Mouse (Mus musculus) stomach, postnatal 0 days (tissue): ENCODE results near the gene Perm1. TPM values are rescaled to one million over a fixed set of nuclear protein-coding genes. Genes with fewer than 3 reads are reported as not detected.
A peak's percentile ranks its signal among the peaks of the same experiment; 100 is the strongest.

Experiments
- ATAC-seq: fragments of 200-750 bp; cut with Nextera tagmentation; 2 replicates; pipeline ENCODE4 v1.8.0; 2017; ENCODE audit not compliant: low FRiP score, low TSS enrichment
- DNase-seq: peaks from one replicate; pipeline ENCODE4 v3.0.0-alpha.2; 2016; ENCODE audit warnings: low spot score
- H3K27ac ChIP-seq: fragments of 300-500 bp; sonication (generic); replicated peaks from 2 replicates; pipeline ENCODE4 v1.5.1; 2014; ENCODE audit warnings: mild to moderate bottlenecking, control low read depth
- H3K27me3 ChIP-seq: fragments of 300-500 bp; sonication (generic); 2 replicates; pipeline ENCODE4 v1.6.1; 2014; ENCODE audit warnings: low read length; ENCODE audit not compliant: control insufficient read depth, insufficient read depth
- H3K36me3 ChIP-seq: fragments of 300-500 bp; sonication (generic); 2 replicates; pipeline ENCODE4 v1.6.1; 2014; ENCODE audit warnings: low read length, mixed read lengths; ENCODE audit not compliant: control insufficient read depth, insufficient read depth
- H3K4me1 ChIP-seq: fragments of 300-500 bp; sonication (generic); replicated peaks from 2 replicates; pipeline ENCODE4 v1.6.1; 2014; ENCODE audit warnings: antibody characterized with exemption; ENCODE audit not compliant: control insufficient read depth, insufficient read depth
- H3K4me2 ChIP-seq: fragments of 300-500 bp; sonication (generic); replicated peaks from 2 replicates; pipeline ENCODE4 v1.6.1; 2014; ENCODE audit warnings: low read depth, mild to moderate bottlenecking, control low read depth, moderate library complexity
- H3K4me3 ChIP-seq: fragments of 300-500 bp; sonication (generic); 2 replicates; pipeline ENCODE4 v1.5.1; 2014; ENCODE audit warnings: low read depth, low read length, control low read depth
- H3K9ac ChIP-seq: fragments of 300-500 bp; sonication (generic); 2 replicates; pipeline ENCODE4 v1.6.1; 2014; ENCODE audit warnings: mild to moderate bottlenecking, low read length, control low read depth, mixed read lengths
- H3K9me3 ChIP-seq: fragments of 300-500 bp; sonication (generic); 2 replicates; pipeline ENCODE4 v1.6.1; 2016; ENCODE audit warnings: low read length; ENCODE audit not compliant: control insufficient read depth
- CTCF ChIP-seq: IDR thresholded peaks from 2 replicates; pipeline ENCODE4 v1.5.1; 2016; ENCODE audit warnings: antibody characterized with exemption, low read depth, mild to moderate bottlenecking, moderate library complexity
- EP300 ChIP-seq: optimal IDR thresholded peaks from 2 replicates; pipeline ENCODE3; 2016; ENCODE audit warnings: antibody characterized with exemption
- WGBS: fragments of 180-500 bp; shearing (Covaris S2); extraction: QIAGEN DNeasy Blood & Tissue Kit; methylation state at CpG from one replicate; pipeline ENCODE4 v1.1.7; 2014; 5-methylcytosine and 5-hydroxymethylcytosine counted together
- microRNA-seq: library from miRNA; unstranded; fragments of <30 nt; microRNA quantifications from one replicate; pipeline ENCODE4, GENCODE M21; 2016
- polyA plus RNA-seq: library from polyadenylated mRNA; unstranded; fragments of >200 nt; fragmentation: Nextera tagmentation; extraction: Ambion mirVana; gene quantifications from 2 replicates; pipeline ENCODE4 v1.2.1, GENCODE M21; 2015

Gene Perm1
- polyA plus RNA-seq, 1 experiment from 2014 or later = 4.0 TPM

DNA sequence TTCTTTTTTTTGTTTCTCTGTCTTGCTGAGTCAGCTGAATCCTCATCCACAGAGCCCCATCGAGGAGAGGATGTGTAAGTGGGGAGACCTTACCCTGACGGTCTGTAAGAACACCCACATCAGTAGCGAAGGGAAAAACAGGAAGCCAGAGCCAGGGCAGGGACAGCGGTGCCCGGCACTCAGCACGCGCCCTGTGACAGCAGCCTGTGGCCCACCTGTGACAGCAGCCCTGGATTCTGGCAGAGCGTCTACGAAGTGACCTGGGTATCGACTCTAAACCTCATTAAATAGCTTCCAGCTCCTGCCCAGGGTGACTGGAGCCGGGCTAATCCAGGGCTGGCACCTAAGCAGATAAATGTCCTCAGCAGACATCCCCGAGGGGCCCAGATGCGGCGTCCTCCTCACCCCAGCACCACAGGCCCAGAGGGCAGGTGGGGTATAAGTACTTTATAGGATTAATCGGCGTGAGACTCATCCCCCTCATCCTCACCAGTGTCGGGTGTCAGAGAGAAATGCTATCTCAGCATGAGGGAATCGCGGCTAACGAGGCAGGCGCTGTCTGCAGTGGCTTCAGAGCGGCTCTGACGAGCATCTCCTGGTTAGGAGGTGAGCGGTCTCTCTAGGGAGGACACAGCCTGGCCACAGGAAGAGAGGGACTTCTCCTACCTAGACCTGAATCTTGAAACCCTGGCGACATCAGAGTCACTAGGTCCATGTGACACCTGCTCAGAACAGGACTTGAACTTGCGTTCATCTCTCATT is 39.6 kb downstream of the Perm1 start, which contains the start of gene Samd11:
TSS of gene Samd11 (minus strand) at position 580 of the 762 bp plus-strand sequence.
- 16% methylated on average over 26 of the region's 26 CpGs for WGBS
- peaks cover 6% of the 10 kb centered on the region; the same call in 1 of the 2 replicates for H3K27me3 ChIP-seq
- TF ChIP-seq CTCF (no peak), EP300 (no peak)
- no peak within 1 kb of the TSS; the same call in 1 of the 2 replicates for H3K4me3 ChIP-seq
- ATAC-seq = peak; percentile 59
- 0 out of 2 replicates have a peak within 1 kb of the TSS, but pooled peaks have one; percentile 17 for H3K4me2 ChIP-seq
- no peaks in the 10 kb centered on the region for H3K9me3 ChIP-seq
- DNase-seq = no peak
- H3K9ac ChIP-seq = no peak within 1 kb of the TSS; the same call in 1 of the 2 replicates
- H3K27ac ChIP-seq = no peak within 1 kb of the TSS
- H3K36me3 ChIP-seq = no peaks in the 10 kb centered on the region
- H3K4me1 ChIP-seq = no peaks in the 10 kb centered on the region

Small RNAs within 50 kb of the gene (microRNA-seq; reads per million reads assigned to microRNA genes)
- gene Mir7658 = 1.9 reads per million

Other genes with a start within 250 kb of the Perm1 start
- gene B3galt6, start 223.2 kb upstream of the Perm1 start, polyA plus RNA-seq = 9.0 and 9.4 TPM in 2 replicates
- 129 and 137 TPM in 2 replicates for gene Sdf4, start 223.0 kb upstream of the Perm1 start, polyA plus RNA-seq
- gene Tnfrsf4, start 202.0 kb upstream of the Perm1 start, polyA plus RNA-seq = 0.21 and 0.48 TPM in 2 replicates
- gene Tnfrsf18, start 189.7 kb upstream of the Perm1 start, polyA plus RNA-seq = 2.2 and 3.3 TPM in 2 replicates
- gene Ttll10, start 156.5 kb upstream of the Perm1 start, polyA plus RNA-seq = 2.7 TPM in 2 replicates
- gene 9430015G10Rik, start 105.9 kb upstream of the Perm1 start, polyA plus RNA-seq = 4.9 and 5.4 TPM in 2 replicates
- gene Rnf223, start 85.4 kb upstream of the Perm1 start, polyA plus RNA-seq = 7.6 and 7.7 TPM in 2 replicates
- gene Agrn, start 18.4 kb upstream of the Perm1 start, polyA plus RNA-seq = 17.7 and 21.4 TPM in 2 replicates
- 3.1 and 4.1 TPM in 2 replicates for gene Isg15, start 15.1 kb upstream of the Perm1 start, polyA plus RNA-seq
- 1.2 and 1.6 TPM in 2 replicates for gene AW011738, start 12.6 kb upstream of the Perm1 start, polyA plus RNA-seq
- gene Plekhn1, start 19.0 kb downstream of the Perm1 start, polyA plus RNA-seq = 34.0 and 41.9 TPM in 2 replicates
- gene Noc2l, start 20.1 kb downstream of the Perm1 start, polyA plus RNA-seq = 30.2 and 30.6 TPM in 2 replicates
- gene Samd11, start 39.8 kb downstream of the Perm1 start, polyA plus RNA-seq = 0.08 and 0.18 TPM in 2 replicates
- not detected in 2 replicates for gene Vmn2r-ps159, start 115.2 kb downstream of the Perm1 start, polyA plus RNA-seq